Mouse (Mus musculus) forebrain, embryonic 14.5 days (tissue): ENCODE results near the gene Cryba1. TPM values are rescaled to one million over a fixed set of nuclear protein-coding genes. Genes with fewer than 3 reads are reported as not detected.

Experiments used
- ATAC-seq: fragments of 200-750 bp; cut with Nextera tagmentation; 2 replicates; pipeline ENCODE4 v1.8.0; 2017; ENCODE audit warnings: mild to moderate bottlenecking, moderate library complexity
- DNase-seq: peaks from one replicate; pipeline ENCODE4 v3.0.0-alpha.2; 2015; ENCODE audit warnings: low spot score
- H3K27ac ChIP-seq: fragments of 300-500 bp; sonication (generic); 2 replicates; pipeline ENCODE4 v1.5.1; 2014; ENCODE audit warnings: low read depth, mild to moderate bottlenecking, control low read depth, low read length, moderate library complexity
- H3K27me3 ChIP-seq: fragments of 300-500 bp; sonication (generic); replicated peaks from 2 replicates; pipeline ENCODE4 v1.6.1; 2014; ENCODE audit warnings: low read length, control low read depth, mixed read lengths; ENCODE audit not compliant: control insufficient read depth, insufficient read depth
- H3K36me3 ChIP-seq: fragments of 300-500 bp; sonication (generic); 2 replicates; pipeline ENCODE4 v1.6.1; 2014; ENCODE audit warnings: low read length, control low read depth; ENCODE audit not compliant: control insufficient read depth, insufficient read depth
- H3K4me1 ChIP-seq: fragments of 300-500 bp; sonication (generic); 2 replicates; pipeline ENCODE4 v1.6.1; 2014; ENCODE audit warnings: antibody characterized with exemption, low read length, control low read depth; ENCODE audit not compliant: control insufficient read depth, insufficient read depth
- H3K4me2 ChIP-seq: fragments of 300-500 bp; sonication (generic); 2 replicates; pipeline ENCODE4 v1.6.1; 2014; ENCODE audit warnings: mild to moderate bottlenecking, control low read depth, low read length
- H3K4me3 ChIP-seq: fragments of 300-500 bp; sonication (generic); 2 replicates; pipeline ENCODE4 v1.5.1; 2014; ENCODE audit warnings: low read depth, low read length, control low read depth
- H3K9ac ChIP-seq: fragments of 300-500 bp; sonication (generic); 2 replicates; pipeline ENCODE4 v1.6.1; 2014; ENCODE audit warnings: mild to moderate bottlenecking, low read length, control low read depth, moderate library complexity
- H3K9me3 ChIP-seq: fragments of 300-500 bp; sonication (generic); replicated peaks from 2 replicates; pipeline ENCODE4 v1.6.1; 2016; ENCODE audit warnings: low read length, control low read depth, mixed read lengths; ENCODE audit not compliant: control insufficient read depth
- WGBS: fragments of 180-500 bp; shearing (Covaris S2); extraction: QIAGEN DNeasy Blood & Tissue Kit; methylation state at CpG from one replicate; pipeline ENCODE4 v1.1.7; 2014; 5-methylcytosine and 5-hydroxymethylcytosine counted together
- polyA plus RNA-seq: library from polyadenylated mRNA; unstranded; fragments of >200 nt; fragmentation: Nextera tagmentation; extraction: Ambion mirVana; gene quantifications from 2 replicates; pipeline ENCODE4 v1.2.1, GENCODE M21; 2014

The Cryba1 gene
- polyA plus RNA-seq: 0.40 and 1.0 TPM in 2 replicates

DNA sequence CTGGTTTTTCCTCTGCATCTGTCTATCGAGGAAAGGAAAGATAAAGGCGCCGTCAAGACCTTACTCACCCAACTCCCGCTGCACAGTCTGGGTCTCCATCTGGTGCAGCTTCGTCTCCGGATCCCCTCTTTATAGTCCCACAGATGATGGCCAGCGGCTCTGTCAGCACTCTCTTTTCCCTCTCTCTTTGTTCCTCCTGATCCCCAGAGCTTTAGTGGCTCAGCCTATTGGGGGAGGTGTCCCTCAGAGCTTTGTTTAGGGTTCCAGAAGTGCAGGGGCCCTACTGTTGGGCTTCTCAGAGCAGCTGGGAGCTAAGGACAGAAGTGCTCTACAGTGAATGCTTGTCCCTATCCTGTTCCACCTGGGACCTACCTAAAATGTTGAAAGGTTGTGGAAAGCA lies at the start of gene Cryba1:
TSS of gene Cryba1 (minus strand) at position 101 of the 400 bp plus-strand sequence.
- Histone ChIP-seq H3K27ac (no peak within 1 kb of the TSS), H3K27me3 (no peaks in the 10 kb centered on the region), H3K36me3 (no peaks in the 10 kb centered on the region), H3K4me2 (no peak within 1 kb of the TSS), H3K4me3 (no peak within 1 kb of the TSS), H3K9me3 (no peaks in the 10 kb centered on the region), H3K4me1 (no peaks in the 10 kb centered on the region), H3K9ac (no peak within 1 kb of the TSS)
- 38% methylated on average over 7 of the region's 7 CpGs for WGBS
- DNase-seq: no peak
- no peak for ATAC-seq

DNA sequence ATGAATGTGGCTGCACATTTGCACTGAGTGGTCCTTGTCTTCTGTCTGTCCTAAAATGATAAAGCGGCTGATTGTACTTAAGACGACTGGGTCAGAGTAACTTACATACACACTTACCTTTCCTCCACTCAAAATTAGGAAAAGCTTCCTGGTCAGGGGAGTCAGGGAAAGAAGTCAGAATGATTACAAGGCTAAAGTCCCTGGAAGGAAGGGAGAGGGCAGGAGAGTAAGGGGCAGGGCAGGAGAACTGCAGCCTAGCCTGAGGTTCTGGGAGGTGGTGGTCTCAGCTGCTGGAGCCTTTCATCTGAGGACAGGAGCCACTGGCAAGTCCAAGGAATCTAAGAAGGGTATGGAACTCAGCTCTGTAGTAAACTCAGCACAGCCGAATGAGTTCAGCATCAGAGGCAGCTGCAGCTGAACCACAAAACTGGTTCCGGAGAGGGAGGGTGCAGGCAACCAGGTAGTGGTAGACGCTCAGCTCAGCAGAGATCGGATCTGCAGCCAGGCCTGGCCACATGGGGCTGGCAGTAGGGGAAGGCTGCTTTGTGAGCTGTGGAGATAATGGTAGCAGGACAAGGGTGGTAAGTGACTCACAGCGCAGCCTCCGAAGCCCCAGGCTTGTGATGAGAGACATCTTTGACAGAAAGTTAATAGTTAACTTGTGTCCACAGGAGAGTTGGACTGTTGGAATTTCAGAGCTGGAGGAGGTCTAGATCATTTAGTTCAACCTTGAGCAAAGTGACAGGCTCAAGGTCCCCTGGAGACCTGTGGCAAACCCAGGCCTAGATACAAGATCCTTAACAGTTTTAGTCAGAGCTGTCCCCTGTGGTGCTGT lies 47.0 kb upstream of the Cryba1 start:
- no peak for ATAC-seq

GRCm38 (mm10) chr11:77770346-77770745 lies 45.3 kb upstream of the Cryba1 start:
- Histone ChIP-seq H3K36me3 (no peaks in the 10 kb centered on the region; the same call in 1 of the 2 replicates), H3K27me3 (no peaks in the 10 kb centered on the region), H3K27ac (no peak overlapping the region), H3K4me3 (no peak overlapping the region), H3K9ac (no peak overlapping the region), H3K4me2 (no peak overlapping the region), H3K4me1 (peaks cover 15% of the 10 kb centered on the region), H3K9me3 (no peaks in the 10 kb centered on the region)
- ATAC-seq (no peak), DNase-seq (no peak)
- WGBS: 89% methylated on average over 8 of the region's 8 CpGs

More for the DNA sequence above, 47.0 kb upstream of the Cryba1 start:
- Histone ChIP-seq H3K27ac (no peak overlapping the region), H3K9me3 (no peaks in the 10 kb centered on the region), H3K36me3 (no peaks in the 10 kb centered on the region; the same call in 1 of the 2 replicates), H3K4me1 (no peaks in the 10 kb centered on the region; the same call in 1 of the 2 replicates), H3K4me2 (no peak overlapping the region), H3K4me3 (no peak overlapping the region), H3K9ac (no peak overlapping the region), H3K27me3 (no peaks in the 10 kb centered on the region)
- 76% methylated on average over 8 of the region's 8 CpGs for WGBS
- no peak for DNase-seq

- WGBS: 82% methylated on average over 4 of the region's 4 CpGs
- Histone ChIP-seq H3K27ac (no peak overlapping the region), H3K36me3 (no peaks in the 10 kb centered on the region; the same call in 1 of the 2 replicates), H3K9ac (no peak overlapping the region), H3K4me3 (no peak overlapping the region), H3K4me2 (no peak overlapping the region), H3K9me3 (no peaks in the 10 kb centered on the region), H3K4me1 (peaks cover 24% of the 10 kb centered on the region), H3K27me3 (no peaks in the 10 kb centered on the region)
- ATAC-seq (no peak), DNase-seq (no peak)
Observed at GRCm38 (mm10) chr11:77769496-77769895, 44.4 kb upstream of the Cryba1 start.

GRCm38 (mm10) chr11:77766351-77767001 lies 41.4 kb upstream of the Cryba1 start:
- H3K36me3 ChIP-seq: no peaks in the 10 kb centered on the region
- H3K27me3 ChIP-seq: 0 out of 2 replicates have a peak, but pooled peaks cover 2% of the 10 kb centered on the region
- ATAC-seq (no peak), DNase-seq (peak; percentile 33)
- peak overlapping the region; percentile 62 for H3K9ac ChIP-seq
- 0 out of 2 replicates have a peak overlapping the region, but pooled peaks have one; percentile 44 for H3K27ac ChIP-seq
- H3K4me3 ChIP-seq: peak overlapping the region; percentile 27
- WGBS: 6% methylated on average over 34 of the region's 35 CpGs
- H3K4me2 ChIP-seq: peak overlapping the region; percentile 55
- peaks cover 34% of the 10 kb centered on the region for H3K4me1 ChIP-seq
- no peaks in the 10 kb centered on the region for H3K9me3 ChIP-seq

GRCm38 (mm10) chr11:77765459-77765777 lies 40.3 kb upstream of the Cryba1 start:
- H3K4me3 ChIP-seq: no peak overlapping the region
- H3K27me3 ChIP-seq: 0 out of 2 replicates have a peak, but pooled peaks cover 2% of the 10 kb centered on the region
- no peaks in the 10 kb centered on the region for H3K36me3 ChIP-seq
- H3K9me3 ChIP-seq: no peaks in the 10 kb centered on the region
- H3K4me1 ChIP-seq: peaks cover 34% of the 10 kb centered on the region
- no peak overlapping the region for H3K27ac ChIP-seq
- DNase-seq: no peak
- H3K4me2 ChIP-seq: peak overlapping the region; percentile 92
- ATAC-seq: no peak
- 58% methylated on average over 4 of the region's 4 CpGs for WGBS
- H3K9ac ChIP-seq: peak overlapping the region; percentile 17; the same call in 1 of the 2 replicates

DNA sequence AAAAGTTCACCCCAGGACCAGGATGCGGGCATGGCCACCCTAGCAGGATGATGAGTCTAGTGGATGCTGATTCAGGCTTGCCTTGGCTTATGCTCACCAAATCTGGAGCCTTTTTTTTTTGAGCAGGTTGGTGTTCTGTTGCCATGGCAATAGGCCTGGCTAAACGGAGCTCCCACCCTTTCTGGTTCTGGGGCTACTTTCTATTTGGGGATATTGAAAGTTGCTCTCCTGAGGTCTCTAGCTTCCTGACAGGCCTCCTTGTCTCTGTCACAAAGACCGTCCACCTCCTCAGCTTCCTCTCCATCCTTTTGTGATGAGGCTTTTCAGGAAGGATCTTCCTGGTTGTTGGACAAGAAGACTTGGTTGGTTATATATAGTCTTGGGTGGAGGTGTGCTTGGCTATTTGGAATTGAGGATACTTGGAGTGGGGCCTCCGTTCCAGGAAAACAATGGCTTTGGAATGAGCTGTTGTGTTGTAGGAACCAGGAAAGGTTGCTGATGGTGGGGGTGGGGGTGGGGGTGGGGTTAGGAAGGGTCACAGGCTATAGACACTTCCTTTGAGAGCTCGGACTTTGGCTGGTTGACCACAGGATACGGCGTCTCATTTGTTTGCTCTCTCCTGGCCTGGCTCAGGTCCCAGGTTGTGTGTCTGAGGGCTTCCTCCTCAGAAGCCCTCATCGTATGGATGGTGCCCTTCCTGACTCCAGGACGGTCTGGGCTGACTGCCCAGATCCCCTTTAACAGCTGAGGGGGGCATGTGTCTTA lies 39.8 kb upstream of the Cryba1 start:
- Histone ChIP-seq H3K4me1 (peaks cover 34% of the 10 kb centered on the region), H3K4me2 (peak overlapping the region; percentile 92), H3K27me3 (0 out of 2 replicates have a peak, but pooled peaks cover 2% of the 10 kb centered on the region), H3K36me3 (no peaks in the 10 kb centered on the region), H3K27ac (no peak overlapping the region), H3K4me3 (peak overlapping the region; percentile 95), H3K9ac (peak overlapping the region; percentile 99; the same call in 1 of the 2 replicates), H3K9me3 (no peaks in the 10 kb centered on the region)
- no peak for ATAC-seq
- peak; percentile 25 for DNase-seq
- WGBS: 65% methylated on average over 9 of the region's 9 CpGs

- Histone ChIP-seq H3K36me3 (no peaks in the 10 kb centered on the region), H3K27me3 (0 out of 2 replicates have a peak, but pooled peaks cover 2% of the 10 kb centered on the region), H3K4me1 (peaks cover 34% of the 10 kb centered on the region), H3K27ac (peak overlapping the region; percentile 94), H3K4me2 (peak overlapping the region; percentile 92), H3K9ac (peak overlapping the region; percentile 99), H3K4me3 (peak overlapping the region; percentile 95), H3K9me3 (no peaks in the 10 kb centered on the region)
- ATAC-seq (peak; percentile 71), DNase-seq (peak; percentile 80)
- 4% methylated on average over 26 of the region's 26 CpGs for WGBS
Observed at GRCm38 (mm10) chr11:77763673-77764340, 38.7 kb upstream of the Cryba1 start.
